Mouse (Mus musculus): ENCODE measurements around the gene Ppp4r2.
"Not testable (repeated sequence)": the region's sequence is repeated elsewhere in the genome, so short reads cannot be mapped to it uniquely, and the experiment has no call there.

The Ppp4r2 gene

GRCm38 (mm10) chr6:100831751-100832150 lies 1.7 kb upstream of the Ppp4r2 start:
- no peak for DNase-seq

GRCm38 (mm10) chr6:100833811-100834481 lies 524 bp downstream of the Ppp4r2 start:
- DNase-seq, result peak; percentile 40 to 63

GRCm38 (mm10) chr6:100834489-100835160 lies 1.2 kb downstream of the Ppp4r2 start:
- no peak for DNase-seq

- no peak for DNase-seq
These were observed 11.6 kb downstream of the Ppp4r2 start for GRCm38 (mm10) chr6:100845058-100845457.

- no peak for DNase-seq
These were observed 13.8 kb downstream of the Ppp4r2 start for GRCm38 (mm10) chr6:100847264-100847663.

GRCm38 (mm10) chr6:100848682-100849375 lies 15.4 kb downstream of the Ppp4r2 start:
- no peak for DNase-seq

- DNase-seq, result no peak
These were observed 17.3 kb downstream of the Ppp4r2 start for GRCm38 (mm10) chr6:100850671-100851081.

- no peak for DNase-seq
These were observed 17.7 kb downstream of the Ppp4r2 start for GRCm38 (mm10) chr6:100851083-100851482.

- no peak for DNase-seq
These were observed 31.9 kb downstream of the Ppp4r2 start for GRCm38 (mm10) chr6:100865321-100865720.

- DNase-seq, result not testable (repeated sequence)
These were observed 32.4 kb downstream of the Ppp4r2 start for GRCm38 (mm10) chr6:100865788-100866187.

GRCm38 (mm10) chr6:100866246-100866645 lies 32.8 kb downstream of the Ppp4r2 start:
- DNase-seq, result not testable (repeated sequence)

GRCm38 (mm10) chr6:100868863-100869262 lies 35.4 kb downstream of the Ppp4r2 start:
- no peak for DNase-seq

GRCm38 (mm10) chr6:100869909-100870308 lies 36.5 kb downstream of the Ppp4r2 start:
- no peak for DNase-seq

GRCm38 (mm10) chr6:100873191-100873590 lies 39.8 kb downstream of the Ppp4r2 start:
- no peak for DNase-seq

- DNase-seq, result peak; percentile 58 to 83
These were observed 42.6 kb downstream of the Ppp4r2 start for GRCm38 (mm10) chr6:100875862-100876623.

GRCm38 (mm10) chr6:100876624-100877017 lies 43.2 kb downstream of the Ppp4r2 start:
- DNase-seq, result no peak

- DNase-seq, result no peak
These were observed 45.1 kb downstream of the Ppp4r2 start for GRCm38 (mm10) chr6:100878546-100878945.

- DNase-seq, result no peak
These were observed 46.2 kb downstream of the Ppp4r2 start for GRCm38 (mm10) chr6:100879607-100880006.

- DNase-seq, result peak; percentile 39 to 51
These were observed 48.2 kb downstream of the Ppp4r2 start for GRCm38 (mm10) chr6:100881657-100882056.

- peak; percentile 79 to 87 for DNase-seq
These were observed 49.2 kb downstream of the Ppp4r2 start for GRCm38 (mm10) chr6:100882381-100883213.

- peak; percentile 48 to 60 for DNase-seq
These were observed 49.8 kb downstream of the Ppp4r2 start for GRCm38 (mm10) chr6:100883233-100883632.

Measured in kidney, postnatal 36 days (tissue).